Mouse (Mus musculus) adrenal gland, adult (tissue): ENCODE measurements around the gene Tada1.

Experiments used
- DNase-seq, 2 experiments: peaks; one replicate each; pipeline ENCODE4 v3.0.0; 2022 to 2023; ENCODE audit warnings: low spot score in 1 of 2; ENCODE audit not compliant: inconsistent age in 2 of 2

The Tada1 gene

DNA sequence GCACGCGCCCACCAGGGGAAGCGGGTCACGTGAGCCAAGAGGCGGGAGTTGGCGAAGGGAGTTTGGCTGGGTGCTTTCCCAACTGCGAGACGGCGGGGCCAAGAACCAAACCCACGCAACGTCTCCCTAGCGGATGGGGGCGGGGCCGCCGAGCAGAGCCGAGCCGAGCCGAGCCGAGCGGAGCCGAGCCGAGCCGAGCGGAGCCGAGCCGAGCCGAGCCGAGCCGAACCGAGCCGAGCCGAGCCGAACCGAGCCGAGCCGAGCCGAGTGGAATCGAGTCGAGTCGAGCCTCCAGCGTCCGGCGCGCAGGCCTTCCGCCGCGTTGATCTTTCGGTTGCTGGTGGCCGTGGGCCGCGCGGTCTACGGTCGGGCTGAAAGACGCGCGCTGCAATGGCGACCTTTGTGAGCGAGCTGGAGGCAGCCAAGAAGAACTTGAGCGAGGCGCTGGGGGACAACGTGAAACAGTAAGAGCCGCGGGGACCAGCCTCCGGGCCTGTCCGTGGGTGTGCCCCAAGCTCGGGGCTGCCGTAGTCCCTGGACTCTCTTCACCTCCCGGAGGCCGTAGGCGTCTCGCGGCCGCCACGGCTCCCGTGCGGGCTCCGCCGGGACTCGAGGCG, at the start of gene Tada1:
Gene Tada1, plus strand, starts transcription at position 85 of the 617 bp plus-strand sequence.
- peak; percentile 95 to 97 for DNase-seq

DNA sequence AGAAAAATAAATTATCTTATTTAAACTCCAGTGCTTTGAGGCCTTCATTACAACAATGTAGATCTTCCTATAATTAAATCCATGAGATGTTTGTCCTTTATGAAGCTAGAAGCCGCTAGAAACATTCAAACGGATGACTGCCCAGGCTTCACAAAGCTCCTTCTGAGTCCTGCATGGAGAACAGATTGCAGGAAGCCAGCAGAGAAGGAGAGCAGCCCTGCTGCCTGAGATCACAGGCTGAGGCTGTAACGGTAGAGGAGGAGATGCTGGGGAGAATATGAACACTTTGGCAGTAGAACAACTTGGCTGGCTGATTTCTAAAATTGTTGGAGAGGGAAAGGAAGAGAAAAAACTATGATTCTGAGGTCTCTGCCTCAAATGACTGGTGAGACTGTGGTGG, 48.1 kb upstream of the Tada1 start:
- no peak for DNase-seq

DNA sequence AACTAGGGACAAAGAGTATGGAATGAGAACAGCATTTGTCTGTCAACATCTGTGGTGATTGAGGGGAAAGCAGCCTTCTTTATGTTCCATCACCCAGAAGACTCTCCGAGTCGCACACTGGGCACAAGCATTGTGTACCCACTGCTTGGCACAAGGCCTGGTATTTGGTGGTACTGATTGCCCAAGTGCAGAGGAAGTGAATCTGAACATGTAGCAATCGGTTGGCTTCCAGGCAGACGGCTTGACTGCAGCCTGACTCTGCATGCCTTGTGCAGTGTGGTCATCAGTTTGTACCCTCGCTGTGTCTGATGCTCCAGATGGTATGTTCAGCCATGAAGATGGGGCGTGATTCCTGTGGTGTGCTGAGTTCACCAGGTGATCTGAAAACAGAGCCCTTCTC, 39.8 kb upstream of the Tada1 start:
- DNase-seq, result peak; percentile 17 to 51

DNA sequence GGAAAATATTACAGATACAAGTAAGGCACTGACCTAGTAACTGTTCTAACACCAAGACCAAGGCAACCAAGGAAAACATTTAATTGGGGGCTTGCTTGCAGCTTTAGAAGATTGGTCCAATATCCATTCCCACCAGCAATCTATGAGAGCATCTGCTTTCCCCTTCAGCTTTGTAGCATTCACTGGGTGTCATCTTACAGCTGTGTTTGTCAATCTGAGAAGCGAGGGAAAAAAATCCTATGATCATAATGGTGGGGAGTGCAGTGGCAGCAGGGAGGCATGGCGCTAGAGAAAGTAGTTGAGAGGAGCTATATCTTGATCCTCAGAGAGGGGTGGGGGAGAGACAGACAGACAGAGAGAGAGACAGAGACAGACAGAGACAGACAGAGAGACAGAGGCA, 36.8 kb upstream of the Tada1 start:
- DNase-seq, result no peak

DNA sequence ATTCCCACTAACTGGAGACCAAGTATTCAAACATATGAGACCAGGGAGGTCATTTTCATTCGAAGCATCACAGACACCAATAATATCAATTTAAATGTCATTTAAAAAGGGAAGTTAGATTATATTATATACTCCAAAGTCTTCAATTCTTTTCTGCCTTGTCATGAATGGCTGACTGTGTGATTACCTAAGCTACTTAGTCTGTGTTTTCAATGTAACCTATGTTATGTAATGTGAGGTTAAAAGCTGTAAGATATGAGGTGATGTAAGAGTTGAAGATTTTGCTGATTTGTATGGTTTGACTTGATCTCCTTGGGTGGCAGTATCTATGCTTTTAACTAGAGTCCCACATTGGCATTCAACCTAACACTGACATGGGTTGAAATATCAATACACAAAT, 36.4 kb upstream of the Tada1 start:
- DNase-seq, result no peak

DNA sequence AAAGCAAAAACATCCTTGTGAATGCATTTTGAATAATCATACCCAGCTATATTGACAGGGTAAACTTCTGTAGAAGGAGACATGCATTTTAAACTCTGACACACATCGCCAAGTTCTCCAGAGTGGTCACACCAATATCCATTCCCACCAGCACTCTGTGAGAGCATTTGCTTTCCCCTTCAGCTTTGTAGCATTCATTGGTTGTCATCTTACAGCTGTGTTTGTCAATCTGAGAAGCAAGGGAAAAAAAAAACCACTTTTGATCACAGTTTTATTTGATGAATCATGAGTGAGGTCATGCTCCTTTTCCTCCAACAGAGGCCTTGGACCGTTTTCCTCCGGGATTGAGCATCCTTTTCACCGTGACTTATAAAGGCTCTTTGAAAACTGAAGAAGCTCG, 35.3 kb upstream of the Tada1 start:
- DNase-seq, result no peak

DNA sequence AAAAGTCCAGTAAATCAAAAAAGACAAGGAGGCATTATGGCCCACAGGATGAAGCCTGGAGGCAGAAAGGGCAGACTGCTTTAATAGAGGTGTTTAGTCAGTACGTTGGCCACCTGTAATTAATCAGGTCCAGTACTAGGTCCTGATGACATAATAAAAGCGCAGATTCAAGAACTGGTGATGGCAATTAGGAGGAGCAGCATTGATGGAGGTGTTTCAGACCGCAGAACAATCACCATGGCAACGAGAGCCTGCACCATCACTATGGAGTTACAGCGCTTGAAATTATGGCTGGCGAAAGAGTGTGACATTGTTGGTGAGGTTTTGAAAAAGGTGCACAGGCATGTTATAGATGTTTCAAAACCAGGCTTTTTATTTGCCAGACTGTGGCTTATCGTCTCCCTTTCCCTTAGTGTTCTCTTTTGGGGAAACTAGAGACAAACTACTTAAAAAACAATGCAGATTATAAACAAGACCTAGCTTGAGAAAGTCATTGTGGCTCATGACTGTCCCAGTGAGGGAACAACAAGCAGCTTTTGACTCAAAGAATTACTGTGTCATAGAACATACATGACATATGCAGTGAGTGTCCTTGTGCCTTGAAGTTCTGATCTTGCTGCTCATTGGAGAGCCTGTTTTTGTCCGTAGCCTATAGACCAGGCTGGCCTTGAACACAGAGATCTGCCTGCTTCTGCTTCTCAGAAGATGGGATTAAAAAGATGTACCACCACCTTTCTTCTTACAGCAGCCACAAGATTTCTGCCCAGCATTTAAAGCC, 34.4 kb upstream of the Tada1 start:
- DNase-seq, result no peak

DNA sequence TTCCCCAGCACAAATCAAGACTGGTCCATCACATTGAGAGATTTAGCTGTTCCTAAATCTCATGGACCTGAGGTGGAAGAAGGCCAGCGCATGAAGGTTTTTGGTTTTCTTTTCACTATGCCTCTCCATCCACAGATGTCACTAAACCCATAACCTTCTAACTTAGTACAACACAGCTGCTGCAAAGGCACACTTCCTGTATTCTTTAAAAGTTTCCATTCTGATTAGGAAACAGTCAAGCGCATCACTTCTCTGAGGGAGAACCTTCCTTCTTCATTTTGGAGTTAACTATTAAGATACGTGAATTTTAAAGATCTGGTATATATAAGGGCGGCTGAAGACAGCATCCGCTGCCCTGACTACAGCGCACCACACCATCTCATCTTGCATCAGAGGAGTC, 33.3 kb upstream of the Tada1 start:
- DNase-seq, result no peak

DNA sequence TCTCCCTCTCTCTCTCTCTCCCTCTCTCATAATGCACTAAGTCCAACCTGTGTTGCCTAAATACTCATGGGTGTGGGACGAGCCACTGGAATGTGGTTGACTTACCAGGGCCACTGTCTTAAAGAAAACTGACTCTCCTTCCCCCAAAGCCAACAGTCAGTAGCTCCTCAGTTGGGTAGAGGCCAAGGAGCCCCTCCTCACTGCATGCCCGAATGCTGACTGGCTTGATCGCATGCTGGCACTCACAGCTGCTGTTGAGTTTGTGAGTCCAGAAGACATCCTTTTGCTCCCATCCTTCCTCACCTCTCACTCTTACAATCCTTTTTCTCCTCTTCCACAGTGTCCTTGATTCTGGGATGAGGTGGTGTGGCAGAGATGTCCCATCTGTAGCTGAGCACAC, 32.0 kb upstream of the Tada1 start:
- no peak for DNase-seq

DNA sequence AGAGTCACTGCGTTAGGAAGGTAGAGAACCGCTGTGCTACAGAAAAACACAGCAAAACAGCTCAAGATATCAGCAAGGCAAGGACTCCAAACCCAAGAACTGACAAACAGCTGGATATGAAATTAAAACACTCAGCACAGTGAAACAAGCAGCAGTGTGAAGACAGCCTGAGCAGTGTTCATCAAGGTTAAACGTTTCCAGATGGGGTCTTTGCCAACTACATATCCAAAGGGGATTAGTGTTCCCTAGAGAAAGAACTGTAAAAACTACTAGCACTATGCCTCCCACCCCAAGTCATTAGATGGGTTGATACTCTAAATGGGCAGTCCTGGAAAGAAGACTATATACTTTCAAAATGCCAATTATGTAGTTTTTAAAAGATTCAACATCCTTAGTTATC, 29.6 kb upstream of the Tada1 start:
- DNase-seq, result no peak

DNA sequence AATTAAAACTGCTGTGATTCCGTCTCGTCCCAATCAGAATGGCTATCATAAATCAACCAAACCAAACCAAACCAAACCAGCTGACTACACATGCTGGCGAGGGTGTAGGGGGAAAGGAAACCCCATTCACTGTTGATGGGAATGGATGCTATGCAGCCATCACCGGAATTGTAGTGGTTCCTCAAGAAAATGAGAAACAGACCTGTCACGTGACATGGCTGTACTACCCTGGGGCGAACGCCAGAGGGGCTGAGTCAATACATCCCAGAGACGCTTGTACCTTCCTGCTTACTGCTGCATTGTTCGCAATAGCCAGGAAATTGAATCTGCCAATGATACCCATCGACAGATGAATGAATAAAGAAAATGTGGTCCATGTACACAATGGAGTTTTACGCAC, 29.1 kb upstream of the Tada1 start:
- DNase-seq, result no peak

DNA sequence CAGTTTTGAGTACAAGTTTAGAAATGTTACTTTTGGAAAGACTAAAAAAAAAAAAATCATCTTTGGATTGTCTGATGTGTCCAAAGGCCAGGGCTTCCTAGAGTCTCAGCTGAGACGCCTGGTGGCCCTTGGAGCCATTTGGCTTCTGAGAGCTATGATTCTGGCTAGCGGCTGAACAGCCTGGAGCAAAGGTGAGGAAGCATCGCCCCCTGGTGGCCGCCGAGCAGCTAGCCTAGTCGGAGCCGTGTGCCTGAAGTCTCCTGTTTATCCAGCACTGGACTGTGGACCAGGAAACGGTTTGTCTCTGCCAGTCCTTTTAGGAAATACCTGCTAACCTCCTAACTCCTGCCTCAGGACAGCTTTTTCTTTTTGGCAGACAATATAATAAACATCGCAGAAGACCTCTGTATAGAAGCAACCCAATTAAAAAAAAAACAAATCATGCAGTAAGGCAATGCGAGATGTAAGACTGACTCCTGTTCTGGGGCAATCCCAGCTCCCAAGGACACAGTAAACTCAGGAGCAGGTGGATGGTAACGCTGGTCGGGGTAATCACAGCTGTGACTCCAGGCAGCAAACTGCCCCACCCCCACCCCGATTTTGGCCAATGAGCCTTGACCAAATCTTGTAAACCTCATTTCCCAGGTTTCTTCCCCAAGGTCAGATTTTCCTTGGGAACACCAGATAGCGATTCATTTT, 18.6 kb upstream of the Tada1 start:
- DNase-seq, result peak; percentile 79 to 93

DNA sequence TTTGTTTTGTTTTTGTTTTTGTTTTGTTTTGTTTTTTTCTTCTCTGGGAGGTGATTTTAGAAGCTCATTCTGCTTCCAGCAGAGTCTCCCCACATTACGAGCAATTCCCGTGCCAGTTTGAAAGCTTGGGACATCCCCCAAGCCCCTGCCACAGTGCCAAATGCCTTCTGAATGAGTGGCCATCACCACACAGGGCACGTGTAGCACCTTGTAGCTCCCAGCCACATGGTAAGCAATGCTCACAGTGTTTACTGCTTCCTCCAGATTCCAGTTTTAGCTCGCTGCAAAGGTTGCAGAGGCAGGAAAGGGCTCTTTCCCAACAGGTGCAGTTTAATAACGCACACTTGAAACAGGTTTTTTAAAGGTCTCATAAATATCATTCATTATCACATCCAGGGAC, 18.0 kb upstream of the Tada1 start:
- DNase-seq, result no peak

DNA sequence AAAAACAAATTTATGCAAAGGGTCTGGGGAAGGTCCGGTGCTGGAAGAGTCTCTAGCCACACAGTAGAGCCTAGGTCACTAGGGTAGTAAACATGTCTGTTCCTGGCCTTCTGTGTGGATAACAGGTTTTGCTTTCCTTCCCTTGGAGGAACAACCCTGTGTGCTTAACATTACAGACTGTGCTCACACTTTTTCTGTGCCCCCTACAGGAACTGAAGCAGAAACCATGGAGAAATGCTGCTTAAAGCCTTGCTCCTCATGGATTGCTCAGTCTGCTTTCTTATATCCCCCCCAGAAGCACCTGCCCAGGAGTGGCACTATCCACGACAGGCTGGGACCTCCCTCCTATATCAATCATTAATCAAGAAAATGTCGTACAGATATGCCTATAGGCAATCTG, 17.1 kb upstream of the Tada1 start:
- DNase-seq, result no peak

DNA sequence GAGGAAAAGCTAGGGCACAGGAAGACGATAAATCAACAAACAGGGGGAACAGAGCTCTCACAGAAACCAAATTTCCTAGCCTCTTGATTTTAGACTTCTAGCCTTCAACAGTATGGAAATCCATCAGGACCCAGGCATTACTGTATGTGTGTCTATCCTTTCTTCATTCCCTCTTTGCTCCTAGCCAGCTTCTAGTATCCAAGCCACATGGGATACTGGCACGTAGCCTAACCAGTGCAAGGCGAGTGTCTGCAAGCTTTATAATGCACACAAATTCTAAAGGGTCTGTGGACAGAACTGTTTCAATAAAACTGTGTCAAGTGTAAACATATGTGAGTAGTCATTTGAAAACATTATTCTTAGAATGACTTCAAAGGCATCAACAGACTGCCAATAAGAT, 16.2 kb upstream of the Tada1 start:
- DNase-seq, result no peak

DNA sequence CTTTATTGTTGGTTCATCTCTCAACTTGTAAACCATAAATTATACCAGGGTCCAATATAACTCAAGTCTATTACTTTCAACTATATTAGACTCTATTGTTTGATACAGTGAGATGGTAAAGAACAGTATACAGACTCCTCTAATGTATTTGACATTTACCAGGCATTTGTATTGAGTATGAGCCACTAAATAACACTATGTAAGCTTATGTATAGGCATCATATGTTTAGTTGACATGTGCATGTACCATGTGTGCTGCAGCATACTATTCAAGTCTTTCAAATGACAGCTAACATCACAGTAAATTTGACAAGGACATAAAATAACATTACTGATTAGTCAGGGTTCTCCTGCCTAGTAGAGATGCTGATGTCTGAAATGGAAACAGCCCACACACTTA, 15.8 kb upstream of the Tada1 start:
- DNase-seq, result no peak

DNA sequence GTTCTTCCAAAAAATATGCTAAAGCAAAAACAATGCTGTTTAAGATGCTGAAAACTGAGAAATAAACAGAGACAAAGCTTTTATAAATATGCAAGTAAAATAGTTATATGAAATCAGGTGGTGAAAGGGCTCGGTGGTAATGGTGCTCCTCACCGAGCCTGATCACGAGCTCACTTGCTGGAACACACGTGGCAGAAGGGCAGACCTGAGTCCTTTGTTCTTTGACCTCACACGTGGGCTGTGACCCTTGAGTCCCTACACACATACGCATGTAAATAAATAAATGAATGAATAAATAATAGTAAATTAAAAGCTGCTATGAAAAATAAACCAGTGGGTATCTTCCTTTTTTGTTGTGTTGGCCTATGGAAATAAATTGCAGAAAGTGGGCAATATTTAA, 1.7 kb upstream of the Tada1 start:
- DNase-seq, result no peak

DNA sequence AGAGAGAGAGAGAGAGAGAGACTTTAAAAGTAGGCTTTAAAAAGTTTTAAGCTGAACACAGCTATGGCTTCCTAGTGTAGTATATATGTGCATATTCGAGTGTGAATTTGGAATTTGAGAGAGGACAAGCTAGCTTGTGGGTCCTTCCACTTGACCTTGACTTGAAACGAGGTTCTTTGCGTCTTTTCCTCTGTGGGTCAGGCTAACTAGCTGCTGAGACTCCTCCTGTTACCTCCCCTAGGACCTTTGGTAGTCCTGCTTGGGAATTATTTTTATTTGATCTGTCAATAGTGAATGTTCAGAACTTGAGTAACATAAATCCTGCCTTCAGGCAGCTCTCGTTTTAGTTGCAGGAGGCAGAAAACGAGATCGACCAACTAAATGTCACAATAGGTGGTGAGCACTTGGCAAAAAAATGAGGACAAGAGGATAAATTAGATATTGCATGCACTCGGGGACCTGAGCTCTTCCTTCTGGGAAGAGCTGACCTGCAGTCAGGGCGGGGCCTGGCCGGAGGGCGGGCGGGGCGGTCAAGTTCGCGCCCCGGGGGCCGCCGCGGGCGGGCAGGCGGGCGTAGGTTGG, 375 bp upstream of the Tada1 start:
- DNase-seq, result no peak

DNA sequence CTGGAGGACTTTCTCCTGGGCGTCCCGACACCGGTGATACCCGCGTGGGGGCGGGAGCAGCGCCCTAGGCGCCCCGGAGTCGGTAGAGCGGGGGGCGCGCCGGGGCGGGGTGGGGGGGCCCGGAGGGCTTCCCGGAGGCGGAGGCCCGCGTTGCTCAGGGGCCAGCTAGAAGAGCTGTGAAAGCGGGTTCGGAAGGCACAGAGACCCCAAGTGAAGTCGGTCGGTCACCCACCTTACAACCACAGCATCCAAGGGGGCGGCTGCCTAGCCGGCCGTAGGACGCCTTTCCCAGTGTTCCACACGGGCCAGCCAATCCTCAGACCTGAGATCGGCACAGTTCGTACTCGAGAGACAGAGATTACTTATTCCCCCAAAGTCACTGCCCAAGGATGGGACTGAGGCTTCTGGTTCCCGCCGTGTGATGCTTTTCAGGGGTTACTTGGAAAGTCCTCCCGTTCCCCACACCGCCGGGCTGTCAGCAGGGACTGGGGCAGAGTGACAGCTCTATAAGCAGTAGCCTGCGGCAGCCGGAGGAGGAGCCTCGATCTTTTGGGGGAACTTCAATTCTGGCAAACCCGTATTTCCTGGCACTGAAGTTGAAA, 834 bp downstream of the Tada1 start:
- DNase-seq, result peak; percentile 69 to 90

DNA sequence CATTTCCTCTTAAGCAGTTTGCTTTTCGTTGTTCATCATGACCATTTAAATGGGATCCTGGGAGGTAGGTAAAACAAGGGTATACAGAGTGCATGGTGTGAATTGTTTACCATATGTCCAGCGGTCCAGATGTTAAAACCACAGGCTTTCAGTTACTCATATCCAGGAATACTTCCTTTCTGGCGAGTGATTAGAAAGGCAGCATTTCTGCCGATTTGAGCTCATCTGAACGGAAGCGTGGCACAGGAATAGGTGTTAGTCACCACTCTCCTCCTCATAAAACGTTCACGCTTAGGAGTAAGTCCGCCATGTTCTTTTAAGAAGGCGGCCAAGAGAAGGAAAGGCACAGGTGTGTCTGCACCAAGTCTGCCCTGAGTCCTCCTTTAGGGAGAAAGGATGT, 2.4 kb downstream of the Tada1 start:
- DNase-seq, result no peak

DNA sequence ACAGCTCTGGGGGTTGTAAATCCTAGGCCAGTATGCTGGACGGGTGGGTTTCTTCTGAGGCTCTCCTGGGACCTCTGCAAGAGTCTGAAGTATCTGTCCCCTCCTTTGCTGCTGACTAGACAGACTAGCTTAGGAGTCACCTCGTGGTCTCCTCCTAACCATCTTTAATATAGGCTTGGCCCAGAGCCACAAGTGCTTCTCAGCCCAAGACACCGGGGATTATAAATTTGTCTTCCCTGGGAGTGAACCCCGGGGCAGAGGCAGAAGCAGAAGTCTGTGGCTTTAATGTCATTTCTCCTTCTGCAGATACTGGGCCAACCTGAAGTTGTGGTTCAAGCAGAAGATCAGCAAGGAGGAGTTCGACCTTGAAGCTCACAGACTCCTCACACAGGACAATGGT, 2.9 kb downstream of the Tada1 start:
- DNase-seq, result no peak

DNA sequence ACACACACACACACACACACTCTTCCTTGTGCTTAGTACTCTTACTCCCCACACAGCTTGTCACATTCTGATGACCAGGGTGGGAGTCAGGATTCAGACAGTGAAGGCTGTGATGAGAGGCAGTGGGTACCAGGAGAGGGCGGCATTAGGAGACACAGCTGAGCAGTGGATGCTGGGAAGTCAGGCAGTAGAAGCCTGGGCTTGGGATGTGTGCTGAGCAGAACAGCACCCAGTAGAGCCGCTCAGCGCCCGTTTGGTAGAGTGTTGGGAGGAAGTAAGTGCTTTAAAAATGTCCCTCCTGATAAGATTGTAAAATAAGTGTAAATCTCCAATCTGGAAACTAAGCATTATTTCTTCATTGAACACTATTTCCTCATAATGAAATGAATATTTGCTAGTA, 3.7 kb downstream of the Tada1 start:
- no peak for DNase-seq
